Comparison of ENCODE assay signal across 23 mouse cellular contexts in genomic region chr9:102629052-102629451, GRCm38 (mm10).
"Had no signal": no experiment of that assay in that cellular context is flagged by ENCODE, and none has a peak within 500 bp of the region (broad histone marks: within the 10 kb centered on the region; RNA-seq: fewer than 3 reads in every experiment).

No protein-coding gene starts in this region.

- H3K36me3 ChIP-seq: stomach, embryonic 15.5 days had no signal

- H3K4me2 ChIP-seq: liver, embryonic 13.5 days; liver, embryonic 15.5 days; lung, embryonic 14.5 days; midbrain, embryonic 11.5 days; midbrain, embryonic 13.5 days; midbrain, embryonic 15.5 days; neural tube, embryonic 13.5 days; neural tube, embryonic 15.5 days; stomach, embryonic 15.5 days had no signal

- H3K27me3 ChIP-seq: liver, embryonic 13.5 days; liver, embryonic 15.5 days; midbrain, embryonic 13.5 days; midbrain, embryonic 15.5 days; neural tube, embryonic 13.5 days; neural tube, embryonic 15.5 days; stomach, embryonic 15.5 days had no signal

- DNase-seq: liver, embryonic 13.5 days; liver, postnatal 0 days; lung, embryonic 14.5 days; lung, postnatal 14 days; lung, postnatal 36 days; retina, postnatal 1 day; right cerebral cortex, adult 18-20 months; right cerebral cortex, postnatal 25 days; right cerebral cortex, postnatal 4 days; spleen, adult 18-20 months; thymus, adult 2 months; thymus, postnatal 25 days; thymus, postnatal 4 days had no signal

- ATAC-seq: liver, postnatal 0 days; lung, postnatal 0 days; midbrain, embryonic 13.5 days; midbrain, embryonic 15.5 days had no signal

- H3K27ac ChIP-seq: liver, embryonic 13.5 days; liver, embryonic 15.5 days; macrophage; midbrain, embryonic 13.5 days; midbrain, embryonic 15.5 days; neural tube, embryonic 13.5 days; neural tube, embryonic 15.5 days; stomach, embryonic 15.5 days; stomach, postnatal 0 days had no signal

- H3K9ac ChIP-seq: liver, embryonic 13.5 days; liver, embryonic 15.5 days; liver, postnatal 0 days; lung, embryonic 14.5 days; midbrain, embryonic 13.5 days; midbrain, embryonic 15.5 days; neural tube, embryonic 13.5 days; neural tube, embryonic 15.5 days; stomach, embryonic 15.5 days had no signal

- H3K4me3 ChIP-seq: liver, embryonic 13.5 days; liver, embryonic 15.5 days; midbrain, embryonic 13.5 days; midbrain, embryonic 15.5 days; neural tube, embryonic 13.5 days; neural tube, embryonic 15.5 days; stomach, embryonic 15.5 days had no signal

- H3K9me3 ChIP-seq: liver, embryonic 13.5 days; liver, embryonic 15.5 days; midbrain, embryonic 13.5 days; midbrain, embryonic 15.5 days; neural tube, embryonic 13.5 days; neural tube, embryonic 15.5 days; stomach, embryonic 15.5 days had no signal
